Mouse (Mus musculus) limb, embryonic 12.5 days (tissue): ENCODE data around the gene Gpr68. TPM values are rescaled to one million over a fixed set of nuclear protein-coding genes. Genes with fewer than 3 reads are reported as not detected.
A peak's percentile ranks its signal among the peaks of the same experiment; 100 is the strongest.

Source experiments
- ATAC-seq: fragments of 200-750 bp; cut with Nextera tagmentation; 2 replicates; pipeline ENCODE4 v1.8.0; 2017; ENCODE audit warnings: low read depth, moderate TSS enrichment; ENCODE audit not compliant: insufficient number of reproducible peaks, insufficient read depth, low FRiP score, low TSS enrichment
- H3K27ac ChIP-seq: fragments of 300-500 bp; sonication (generic); 2 replicates; pipeline ENCODE4 v1.5.1; 2016; ENCODE audit warnings: mild to moderate bottlenecking, moderate library complexity
- H3K27me3 ChIP-seq: fragments of 300-500 bp; sonication (generic); 2 replicates; pipeline ENCODE4 v1.6.1; 2016; ENCODE audit warnings: mild to moderate bottlenecking, moderate library complexity
- H3K36me3 ChIP-seq: fragments of 300-500 bp; sonication (generic); 2 replicates; pipeline ENCODE4 v1.6.1; 2016; ENCODE audit warnings: mild to moderate bottlenecking, moderate library complexity
- H3K4me1 ChIP-seq: fragments of 300-500 bp; sonication (generic); replicated peaks from 2 replicates; pipeline ENCODE4 v1.6.1; 2016
- H3K4me2 ChIP-seq: fragments of 300-500 bp; sonication (generic); 2 replicates; pipeline ENCODE4 v1.6.1; 2016; ENCODE audit warnings: mild to moderate bottlenecking, moderate library complexity
- H3K4me3 ChIP-seq: fragments of 300-500 bp; sonication (generic); replicated peaks from 2 replicates; pipeline ENCODE4 v1.5.1; 2016; ENCODE audit warnings: mild to moderate bottlenecking
- H3K9ac ChIP-seq: fragments of 300-500 bp; sonication (generic); replicated peaks from 2 replicates; pipeline ENCODE4 v1.6.1; 2016; ENCODE audit warnings: mild to moderate bottlenecking, moderate library complexity
- H3K9me3 ChIP-seq: fragments of 300-500 bp; sonication (generic); 2 replicates; pipeline ENCODE4 v1.6.1; 2016; ENCODE audit warnings: mild to moderate bottlenecking, moderate library complexity
- WGBS: fragments of 180-500 bp; shearing (Covaris S2); methylation state at CpG from one replicate; pipeline ENCODE4 v1.1.7; 2016; 5-methylcytosine and 5-hydroxymethylcytosine counted together
- polyA plus RNA-seq: library from polyadenylated mRNA; unstranded; fragments of >200 nt; fragmentation: Nextera tagmentation; extraction: Ambion mirVana; gene quantifications from 2 replicates; pipeline ENCODE4 v1.2.1, GENCODE M21; 2016

Gene Gpr68
- polyA plus RNA-seq, 1 experiment from 2014 or later: 0.13 TPM

GRCm38 (mm10) chr12:100868049-100868622 lies 39.9 kb downstream of the Gpr68 start:
- H3K36me3 ChIP-seq: no peaks in the 10 kb centered on the region
- no peaks in the 10 kb centered on the region for H3K27me3 ChIP-seq
- no peak overlapping the region for H3K4me2 ChIP-seq
- H3K9ac ChIP-seq: no peak overlapping the region
- peaks cover 6% of the 10 kb centered on the region; the same call in 1 of the 2 replicates for H3K9me3 ChIP-seq
- WGBS: 72% methylated on average over 4 of the region's 4 CpGs
- no peak for ATAC-seq
- no peak overlapping the region for H3K4me3 ChIP-seq
- no peaks in the 10 kb centered on the region for H3K4me1 ChIP-seq
- no peak overlapping the region for H3K27ac ChIP-seq

- Histone ChIP-seq H3K4me2 (no peak overlapping the region), H3K9me3 (peaks cover 6% of the 10 kb centered on the region; the same call in 1 of the 2 replicates), H3K27ac (no peak overlapping the region), H3K4me3 (no peak overlapping the region), H3K36me3 (no peaks in the 10 kb centered on the region), H3K9ac (no peak overlapping the region), H3K27me3 (no peaks in the 10 kb centered on the region), H3K4me1 (no peaks in the 10 kb centered on the region)
- no peak for ATAC-seq
- WGBS: 89% methylated on average over 8 of the region's 8 CpGs
These were observed 40.9 kb downstream of the Gpr68 start for GRCm38 (mm10) chr12:100867097-100867496.

GRCm38 (mm10) chr12:100865509-100866078 lies 42.4 kb downstream of the Gpr68 start:
- Histone ChIP-seq H3K4me3 (no peak overlapping the region), H3K27me3 (no peaks in the 10 kb centered on the region), H3K27ac (no peak overlapping the region), H3K9me3 (peaks cover 6% of the 10 kb centered on the region; the same call in 1 of the 2 replicates), H3K4me2 (no peak overlapping the region), H3K9ac (no peak overlapping the region), H3K4me1 (no peaks in the 10 kb centered on the region), H3K36me3 (no peaks in the 10 kb centered on the region)
- no peak for ATAC-seq
- 87% methylated on average over 11 of the region's 11 CpGs for WGBS

- no peaks in the 10 kb centered on the region for H3K36me3 ChIP-seq
- H3K9ac ChIP-seq: no peak overlapping the region
- ATAC-seq: no peak
These were observed 42.9 kb downstream of the Gpr68 start for GRCm38 (mm10) chr12:100865072-100865471.

GRCm38 (mm10) chr12:100862856-100863446 lies 45.0 kb downstream of the Gpr68 start:
- H3K4me1 ChIP-seq: no peaks in the 10 kb centered on the region
- no peak overlapping the region for H3K9ac ChIP-seq

More at GRCm38 (mm10) chr12:100865072-100865471, 42.9 kb downstream of the Gpr68 start:
- Histone ChIP-seq H3K9me3 (peaks cover 6% of the 10 kb centered on the region; the same call in 1 of the 2 replicates), H3K4me3 (no peak overlapping the region), H3K27me3 (no peaks in the 10 kb centered on the region), H3K27ac (no peak overlapping the region), H3K4me2 (no peak overlapping the region), H3K4me1 (no peaks in the 10 kb centered on the region)

GRCm38 (mm10) chr12:100862272-100862671 lies 45.7 kb downstream of the Gpr68 start:
- H3K27ac ChIP-seq: no peak overlapping the region
- H3K9ac ChIP-seq: no peak overlapping the region
- no peak overlapping the region for H3K4me2 ChIP-seq
- H3K36me3 ChIP-seq: no peaks in the 10 kb centered on the region
- no peak overlapping the region for H3K4me3 ChIP-seq
- no peak for ATAC-seq
- no peaks in the 10 kb centered on the region for H3K27me3 ChIP-seq
- 81% methylated on average over 3 of the region's 3 CpGs for WGBS
- H3K9me3 ChIP-seq: no peaks in the 10 kb centered on the region
- H3K4me1 ChIP-seq: no peaks in the 10 kb centered on the region

More at GRCm38 (mm10) chr12:100862856-100863446, 45.0 kb downstream of the Gpr68 start:
- Histone ChIP-seq H3K9me3 (no peaks in the 10 kb centered on the region), H3K4me3 (no peak overlapping the region), H3K4me2 (no peak overlapping the region), H3K27me3 (no peaks in the 10 kb centered on the region), H3K36me3 (no peaks in the 10 kb centered on the region), H3K27ac (no peak overlapping the region)
- no peak for ATAC-seq
- 87% methylated on average over 3 of the region's 3 CpGs for WGBS

- no peak overlapping the region for H3K4me3 ChIP-seq
- ATAC-seq: no peak
- H3K9ac ChIP-seq: no peak overlapping the region
- 75% methylated on average over 7 of the region's 7 CpGs for WGBS
- no peak overlapping the region for H3K4me2 ChIP-seq
- no peaks in the 10 kb centered on the region for H3K4me1 ChIP-seq
- no peaks in the 10 kb centered on the region for H3K27me3 ChIP-seq
- H3K9me3 ChIP-seq: no peaks in the 10 kb centered on the region
- H3K36me3 ChIP-seq: no peaks in the 10 kb centered on the region
- no peak overlapping the region for H3K27ac ChIP-seq
These were observed 50.2 kb downstream of the Gpr68 start for GRCm38 (mm10) chr12:100857791-100858190.

- 79% methylated on average over 2 of the region's 2 CpGs for WGBS
- Histone ChIP-seq H3K27ac (no peak overlapping the region), H3K4me3 (no peak overlapping the region), H3K36me3 (no peaks in the 10 kb centered on the region), H3K9ac (no peak overlapping the region), H3K9me3 (no peaks in the 10 kb centered on the region), H3K4me2 (no peak overlapping the region), H3K27me3 (no peaks in the 10 kb centered on the region), H3K4me1 (no peaks in the 10 kb centered on the region)
- no peak for ATAC-seq
These were observed 51.7 kb downstream of the Gpr68 start for GRCm38 (mm10) chr12:100856337-100856736.

- Histone ChIP-seq H3K4me3 (no peak overlapping the region), H3K4me1 (no peaks in the 10 kb centered on the region), H3K9ac (no peak overlapping the region), H3K9me3 (no peaks in the 10 kb centered on the region), H3K27me3 (0 out of 2 replicates have a peak, but pooled peaks cover 4% of the 10 kb centered on the region), H3K36me3 (no peaks in the 10 kb centered on the region), H3K27ac (no peak overlapping the region), H3K4me2 (no peak overlapping the region)
- no peak for ATAC-seq
- 72% methylated on average over 3 of the region's 3 CpGs for WGBS
These were observed 55.6 kb downstream of the Gpr68 start for GRCm38 (mm10) chr12:100852370-100852769.

GRCm38 (mm10) chr12:100849421-100850138 lies 58.4 kb downstream of the Gpr68 start:
- H3K9me3 ChIP-seq: no peaks in the 10 kb centered on the region
- H3K9ac ChIP-seq: no peak overlapping the region
- H3K4me1 ChIP-seq: no peaks in the 10 kb centered on the region
- H3K27me3 ChIP-seq: 0 out of 2 replicates have a peak, but pooled peaks cover 4% of the 10 kb centered on the region
- ATAC-seq: peak; percentile 86
- no peaks in the 10 kb centered on the region for H3K36me3 ChIP-seq
- no peak overlapping the region for H3K4me3 ChIP-seq
- WGBS: 79% methylated on average over 7 of the region's 7 CpGs
- H3K27ac ChIP-seq: no peak overlapping the region
- H3K4me2 ChIP-seq: no peak overlapping the region

GRCm38 (mm10) chr12:100847437-100848080 lies 60.4 kb downstream of the Gpr68 start:
- H3K4me3 ChIP-seq: no peak overlapping the region
- no peaks in the 10 kb centered on the region for H3K36me3 ChIP-seq
- H3K4me2 ChIP-seq: no peak overlapping the region
- no peaks in the 10 kb centered on the region for H3K4me1 ChIP-seq
- H3K9ac ChIP-seq: no peak overlapping the region
- no peak for ATAC-seq
- no peaks in the 10 kb centered on the region for H3K9me3 ChIP-seq
- H3K27me3 ChIP-seq: 0 out of 2 replicates have a peak, but pooled peaks cover 4% of the 10 kb centered on the region
- WGBS: 62% methylated on average over 11 of the region's 11 CpGs
- H3K27ac ChIP-seq: no peak overlapping the region
